Mouse (Mus musculus) gastrocnemius, postnatal 14 days (tissue): ENCODE results near the gene Uspl1. TPM values are rescaled to one million over a fixed set of nuclear protein-coding genes. Genes with fewer than 3 reads are reported as not detected.
"Not testable (repeated sequence)": the region's sequence is repeated elsewhere in the genome, so short reads cannot be mapped to it uniquely, and the experiment has no call there.

ENCODE experiments used
- DNase-seq: peaks from one replicate; pipeline ENCODE4 v3.0.0; 2021; ENCODE audit warnings: mixed read lengths
- intact Hi-C: fragments of 180-260 bp; cut with DNase I; formaldehyde crosslinking; loops from one replicate; pipeline ENCODE4 v1.15.1; 2025; ENCODE audit warnings: low total_unique reads
- long read RNA-seq, 2 experiments: library from polyadenylated mRNA; stranded (forward); transcript quantifications; one replicate each; pipeline ENCODE4 v2.0.0; 2021
- total RNA-seq, 2 experiments: library from RNA; stranded (reverse); gene quantifications; 2 replicates each; pipeline ENCODE4 v1.2.3; 2021

Uspl1 gene
- 10 to 100 TPM; 18.9 to 20.4 TPM for total RNA-seq
- long read RNA-seq, experiment 1, full-length matches to known transcripts = 6 of 12 reads
- long read RNA-seq, experiment 1, partial matches to known transcripts = 4 of 12 reads
- long read RNA-seq, experiment 1, other reads (novel, unspliced or antisense) = 2 of 12 reads
- long read RNA-seq, experiment 2, transcript Uspl1-205 (8 exons, 3,792 nt) = major isoform, 6 of 24 reads
- long read RNA-seq, experiment 2, transcript Uspl1-203 (9 exons, 2,931 nt) = major isoform, 6 of 24 reads
- long read RNA-seq, experiment 2, partial matches to known transcripts = 4 of 24 reads
- long read RNA-seq, experiment 2, other reads (novel, unspliced or antisense) = 7 of 24 reads

DNA sequence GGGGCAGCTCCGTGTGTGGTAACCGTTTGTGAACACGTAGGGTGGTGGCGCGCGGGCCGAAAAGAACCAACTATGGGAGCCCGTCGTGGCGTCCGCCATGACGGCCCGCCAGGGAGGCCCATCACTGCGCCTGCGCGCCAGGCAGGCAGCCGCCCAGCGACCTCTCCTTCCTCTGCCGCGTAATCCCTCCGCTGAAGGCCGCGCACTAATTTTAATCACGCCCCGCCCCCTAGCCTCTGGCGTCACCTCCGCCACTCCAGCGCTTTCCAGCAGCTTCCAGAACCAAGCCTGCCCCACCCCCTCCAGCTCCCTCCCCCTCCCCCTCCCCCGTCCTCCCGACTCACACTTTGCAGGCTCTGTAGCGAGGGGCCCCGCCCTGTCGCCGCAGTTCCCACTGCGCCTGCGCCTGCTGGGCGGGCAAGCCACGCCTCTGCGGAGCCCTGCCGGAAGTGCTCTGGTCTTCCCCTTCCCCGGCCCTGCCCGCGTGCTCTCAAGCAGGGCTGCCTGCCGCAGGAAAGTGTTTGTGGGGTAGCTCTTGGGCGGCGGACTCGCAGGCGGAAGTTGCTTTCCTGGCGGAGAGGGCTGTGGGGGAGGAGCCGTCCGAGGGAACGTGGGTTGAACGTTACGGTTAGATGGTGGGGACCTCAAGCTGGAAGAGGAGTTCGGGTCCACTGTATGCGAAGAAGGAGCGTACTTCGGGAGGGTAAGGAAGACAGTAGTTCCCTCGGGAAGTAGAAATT is at the start of gene Uspl1, which contains the start of gene Hmgb1:
TSS of gene Uspl1 (plus strand) at position 247 of the 740 bp plus-strand sequence.
TSS of gene Hmgb1 (minus strand) at position 386 of the 740 bp plus-strand sequence.
- intact Hi-C loops = loop anchor here (5.0 kb wide), 1 partner anchor 132 kb away; no protein-coding TSS in a partner anchor
- DNase-seq = peak; percentile 99

DNA sequence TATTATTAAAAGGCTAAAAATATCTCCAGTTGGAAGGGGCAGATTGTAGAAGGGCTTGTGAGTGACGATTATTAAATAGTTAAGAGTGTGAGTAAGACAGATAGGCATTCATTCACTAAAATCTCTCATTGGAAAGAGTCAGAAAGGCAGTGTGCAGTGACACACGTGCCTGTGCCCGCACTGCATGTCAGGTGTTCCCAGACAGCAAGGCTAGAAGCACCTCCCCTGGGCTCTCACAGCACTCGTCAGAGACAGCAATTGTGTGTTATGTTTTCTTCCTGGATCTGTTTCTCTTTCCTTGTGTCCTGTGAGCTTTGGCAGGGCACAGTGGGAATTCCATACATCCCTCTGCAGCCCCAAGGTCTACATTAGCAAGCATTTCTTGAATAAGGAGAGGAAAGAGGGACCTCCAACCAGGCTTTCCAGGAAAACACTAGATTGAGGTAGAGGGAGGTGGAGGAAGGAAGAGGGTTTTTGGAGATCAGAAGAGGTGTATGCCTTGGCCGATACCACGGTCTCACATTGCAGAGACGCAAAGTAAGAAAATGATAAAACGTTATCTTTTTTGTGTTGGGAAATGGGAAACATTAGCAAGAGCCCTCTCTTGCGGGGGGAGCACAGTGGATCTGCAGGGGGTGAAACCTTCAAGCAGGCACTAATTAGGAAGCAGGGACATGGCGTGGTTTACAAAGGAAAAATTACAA is 49.2 kb upstream of the Uspl1 start:
- intact Hi-C loops = no loop called here

DNA sequence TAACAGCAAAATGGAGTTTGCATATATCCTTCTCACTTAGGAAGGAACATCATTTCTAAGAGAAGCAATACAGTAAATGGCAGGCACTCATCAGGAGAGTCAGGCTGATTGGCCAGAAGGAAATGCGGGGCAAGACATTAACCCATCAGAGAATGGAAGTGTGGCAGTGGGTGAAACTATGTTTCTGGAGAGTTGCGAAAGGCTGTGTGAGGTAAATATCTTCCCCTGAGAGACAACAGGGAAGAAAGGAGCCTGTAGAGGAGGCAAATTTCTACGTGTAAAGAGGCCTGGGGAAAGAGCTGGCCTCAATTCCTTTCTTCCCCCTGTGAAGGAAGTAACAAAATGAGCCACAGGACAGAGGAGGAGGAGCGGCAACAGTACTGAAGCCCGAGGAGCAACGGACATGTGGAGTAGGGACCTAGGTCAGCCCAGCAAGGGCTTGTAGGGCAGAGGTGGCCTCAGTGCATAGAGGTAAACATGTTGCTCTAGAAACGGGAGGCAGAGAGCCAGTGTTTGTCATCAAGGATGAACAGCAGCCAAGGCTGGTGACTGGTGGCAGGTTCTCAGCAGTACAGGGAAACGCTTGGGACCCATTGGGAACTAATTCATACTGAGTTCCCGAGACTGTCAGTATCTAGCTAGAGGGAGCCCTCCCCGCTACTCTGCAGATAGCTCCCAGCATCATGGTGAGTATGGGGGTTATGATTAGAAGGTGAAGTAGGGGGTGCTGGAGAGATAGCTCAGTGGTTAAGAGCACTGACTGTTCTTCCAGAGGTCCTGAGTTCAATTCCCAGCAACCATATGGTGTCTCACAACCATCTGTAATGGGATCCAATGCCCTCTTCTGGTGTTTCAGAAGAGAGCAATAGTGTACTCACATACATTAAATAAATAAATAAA is 48.4 kb upstream of the Uspl1 start:
- DNase-seq = no peak
- intact Hi-C loops = no loop called here

More for the DNA sequence above, 49.2 kb upstream of the Uspl1 start:
- DNase-seq = no peak

- intact Hi-C loops = no loop called here
- peak; percentile 39 for DNase-seq
These were observed 47.2 kb upstream of the Uspl1 start for GRCm38 (mm10) chr5:149136933-149137365.

DNA sequence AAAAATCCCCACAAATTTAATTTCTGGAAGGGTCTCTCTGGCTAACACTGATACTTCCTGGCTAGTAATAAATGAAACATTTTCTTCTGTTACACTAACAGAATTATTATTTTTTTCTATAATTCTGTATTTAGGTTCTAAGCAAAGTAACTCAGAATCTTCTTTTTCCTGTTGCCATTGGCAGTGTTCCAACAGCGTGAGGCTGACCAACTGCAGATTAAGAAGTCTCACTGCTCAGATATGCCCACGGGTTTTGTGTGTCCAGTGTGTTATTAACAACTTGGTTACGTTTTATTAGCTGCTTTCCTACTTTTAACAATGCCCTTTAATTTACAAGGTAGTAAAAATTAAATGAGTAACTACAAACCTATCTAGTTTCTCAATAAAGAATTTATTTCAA is 46.7 kb upstream of the Uspl1 start:
- DNase-seq = no peak
- intact Hi-C loops = no loop called here

DNA sequence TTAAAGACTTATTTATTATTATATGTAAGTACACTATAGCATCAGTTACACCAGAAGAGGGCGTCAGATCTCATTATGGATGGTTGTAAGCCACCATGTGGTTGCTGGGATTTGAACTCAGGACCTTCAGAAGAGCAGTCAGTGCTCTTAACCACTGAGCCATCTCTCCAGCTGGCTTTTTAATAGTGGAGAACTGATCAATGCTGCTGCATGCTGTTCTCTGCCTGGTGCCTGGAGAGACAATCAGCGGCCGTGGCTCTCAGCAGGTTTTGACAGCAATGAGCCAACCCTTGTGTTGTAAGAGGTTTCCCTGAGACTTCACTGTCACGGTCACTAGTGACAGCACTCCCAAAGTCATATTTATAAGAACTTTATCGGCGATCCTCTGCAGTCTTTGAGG is 46.1 kb upstream of the Uspl1 start:
- intact Hi-C loops, DNase-seq: not testable (repeated sequence)

GRCm38 (mm10) chr5:149140336-149140735 is 43.8 kb upstream of the Uspl1 start:
- DNase-seq = no peak
- intact Hi-C loops = no loop called here

GRCm38 (mm10) chr5:149141155-149141554 is 43.0 kb upstream of the Uspl1 start:
- DNase-seq, intact Hi-C loops: not testable (repeated sequence)

DNA sequence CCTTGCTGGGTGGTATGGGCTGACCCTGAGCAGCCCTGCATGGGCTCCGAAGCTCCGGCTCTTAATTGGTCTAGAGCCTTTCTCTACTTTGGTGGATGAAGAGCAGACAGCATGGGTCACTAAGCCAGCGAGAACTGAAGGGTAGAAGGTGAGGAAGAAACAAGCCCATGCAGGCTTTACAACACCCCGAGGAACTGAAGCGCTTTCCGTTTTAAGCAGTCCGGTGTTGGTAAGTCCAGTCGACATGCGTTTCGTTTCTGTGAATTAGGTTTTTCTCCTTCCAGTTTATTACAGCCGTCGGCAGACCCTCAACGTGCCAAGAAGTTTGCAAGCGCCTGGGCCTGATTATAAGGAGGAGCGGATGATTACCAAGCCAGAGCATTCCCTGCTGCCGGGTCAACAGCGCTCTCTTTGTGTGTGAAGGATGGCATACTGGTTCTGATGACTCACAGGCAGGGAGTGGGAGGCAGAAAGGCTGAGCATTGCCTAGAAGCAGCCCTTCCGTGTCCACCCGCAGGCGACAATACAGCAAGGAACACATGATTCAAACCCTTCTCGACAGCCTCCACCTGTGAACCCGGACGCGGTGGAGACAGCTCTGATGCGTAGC is 40.3 kb upstream of the Uspl1 start:
- peak; percentile 17 for DNase-seq
- intact Hi-C loops = no loop called here

DNA sequence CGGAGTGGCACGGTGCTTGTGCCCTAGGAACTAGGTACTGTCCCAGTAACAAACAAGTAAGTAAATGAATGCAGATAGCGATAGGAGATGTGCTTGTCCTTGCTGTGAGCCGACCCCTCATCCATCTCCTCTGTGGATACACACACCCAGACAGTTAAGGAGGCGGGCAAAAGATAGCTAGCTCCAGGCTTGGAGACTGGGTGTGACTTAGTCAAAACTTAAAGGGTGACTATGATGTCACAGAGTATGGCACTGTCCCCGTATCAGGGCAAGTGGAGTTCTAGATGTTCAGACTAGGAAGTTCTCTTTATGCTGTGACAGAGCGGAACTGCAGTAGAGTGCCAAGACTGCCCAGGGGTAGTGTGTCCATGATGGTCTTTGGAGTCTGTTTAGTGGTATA is 37.5 kb upstream of the Uspl1 start:
- intact Hi-C loops = no loop called here
- no peak for DNase-seq

GRCm38 (mm10) chr5:149147386-149148000 is 36.7 kb upstream of the Uspl1 start:
- no peak for DNase-seq
- intact Hi-C loops = no loop called here

- intact Hi-C loops = no loop called here
- no peak for DNase-seq
These were observed 33.3 kb upstream of the Uspl1 start for GRCm38 (mm10) chr5:149150882-149151281.

- intact Hi-C loops = no loop called here
- DNase-seq = peak; percentile 43
These were observed 31.9 kb upstream of the Uspl1 start for GRCm38 (mm10) chr5:149152063-149152773.

GRCm38 (mm10) chr5:149152774-149153155 is 31.4 kb upstream of the Uspl1 start:
- intact Hi-C loops = no loop called here
- peak; percentile 40 for DNase-seq

DNA sequence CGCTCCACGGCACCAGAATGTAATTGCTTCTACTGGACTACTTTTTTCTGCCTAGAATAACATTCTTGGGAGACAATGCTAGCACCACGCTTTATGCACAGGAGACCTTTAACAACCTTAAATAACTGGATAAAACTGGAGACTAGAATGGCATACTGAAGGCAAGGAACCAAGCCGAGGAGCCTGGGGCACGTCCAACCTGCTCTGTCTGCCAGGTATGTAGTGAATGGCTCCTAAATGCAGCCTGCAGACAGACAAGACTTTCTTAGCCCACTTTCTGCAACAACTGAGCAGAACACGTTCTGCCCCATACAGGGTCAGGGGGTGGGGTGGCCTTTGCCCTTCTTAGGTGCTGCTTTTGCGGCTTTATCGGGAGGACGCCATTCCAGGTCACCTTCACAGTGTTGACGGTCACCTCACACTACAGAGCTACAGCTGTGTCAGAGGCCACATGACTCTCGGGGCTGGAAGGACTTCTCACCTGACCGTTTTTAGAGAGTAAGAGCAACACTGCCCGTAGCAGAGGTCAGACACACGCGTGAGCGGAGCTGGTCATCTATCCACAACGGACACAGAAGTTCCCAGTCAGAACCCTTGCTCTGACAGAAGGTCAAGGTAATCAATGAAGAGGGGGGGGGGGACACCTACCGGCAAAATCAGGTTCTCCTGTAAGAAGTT is 27.1 kb upstream of the Uspl1 start:
- DNase-seq = no peak
- intact Hi-C loops = no loop called here

- intact Hi-C loops = no loop called here
- DNase-seq = no peak
These were observed 25.1 kb upstream of the Uspl1 start for GRCm38 (mm10) chr5:149159021-149159420.

GRCm38 (mm10) chr5:149160469-149160868 is 23.7 kb upstream of the Uspl1 start:
- intact Hi-C loops = no loop called here
- DNase-seq = no peak
